Mouse (Mus musculus) layer of hippocampus, postnatal 14 days (tissue): ENCODE measurements around the gene Ptpn1. TPM values are rescaled to one million over a fixed set of nuclear protein-coding genes. Genes with fewer than 3 reads are reported as not detected.
A peak's percentile ranks its signal among the peaks of the same experiment; 100 is the strongest.

Experiments
- DNase-seq, 2 experiments: peaks; one replicate each; pipeline ENCODE4 v3.0.0; 2021 to 2022; ENCODE audit warnings: low spot score in 2 of 2, mixed read lengths in 1 of 2
- long read RNA-seq, 2 experiments: library from polyadenylated mRNA; stranded (forward); transcript quantifications; one replicate each; pipeline ENCODE4 v2.0.0; 2021
- total RNA-seq, 2 experiments: library from RNA; stranded (reverse); gene quantifications; 2 replicates each; pipeline ENCODE4 v1.2.3; 2021

The Ptpn1 gene
- total RNA-seq = 10 to 100 TPM; 65.4 to 67.7 TPM
- long read RNA-seq, experiment 1, full-length matches to known transcripts = 56 of 73 reads
- long read RNA-seq, experiment 1, partial matches to known transcripts = 2 of 73 reads
- long read RNA-seq, experiment 1, other reads (novel, unspliced or antisense) = 15 of 73 reads
- long read RNA-seq, experiment 2, full-length matches to known transcripts = 48 of 75 reads
- long read RNA-seq, experiment 2, partial matches to known transcripts = 4 of 75 reads
- long read RNA-seq, experiment 2, other reads (novel, unspliced or antisense) = 23 of 75 reads

- peak; percentile 97 to 98 for DNase-seq
Measured at GRCm38 (mm10) chr2:167931985-167932726, at the start of gene Ptpn1. Gene Ptpn1, plus strand, starts transcription at chr2:167932057.

DNA sequence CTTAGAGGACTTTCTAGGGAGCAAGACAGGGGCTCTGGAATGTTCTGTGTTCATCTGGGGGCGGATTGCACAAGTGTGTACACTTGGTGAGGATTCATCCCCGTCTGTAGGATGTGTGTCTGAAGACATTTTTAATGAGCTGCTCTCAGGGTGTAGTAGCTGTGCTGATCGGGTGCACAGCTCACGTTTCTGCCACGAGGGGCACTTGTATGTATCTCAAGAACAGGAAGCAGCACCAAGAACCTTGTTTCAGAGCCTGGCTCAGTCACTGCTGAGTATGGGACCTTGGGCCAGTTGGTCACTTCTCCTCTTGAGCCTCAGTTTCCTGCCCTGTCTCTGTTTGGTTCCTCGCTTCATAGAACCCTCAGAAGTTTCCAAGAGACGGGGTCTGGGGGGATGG lies 45.4 kb upstream of the Ptpn1 start:
- no peak for DNase-seq

GRCm38 (mm10) chr2:167887516-167888347 lies 44.1 kb upstream of the Ptpn1 start:
- no peak for DNase-seq

GRCm38 (mm10) chr2:167888834-167889233 lies 43.0 kb upstream of the Ptpn1 start:
- DNase-seq = no peak

GRCm38 (mm10) chr2:167889886-167890285 lies 42.0 kb upstream of the Ptpn1 start:
- no peak for DNase-seq

DNA sequence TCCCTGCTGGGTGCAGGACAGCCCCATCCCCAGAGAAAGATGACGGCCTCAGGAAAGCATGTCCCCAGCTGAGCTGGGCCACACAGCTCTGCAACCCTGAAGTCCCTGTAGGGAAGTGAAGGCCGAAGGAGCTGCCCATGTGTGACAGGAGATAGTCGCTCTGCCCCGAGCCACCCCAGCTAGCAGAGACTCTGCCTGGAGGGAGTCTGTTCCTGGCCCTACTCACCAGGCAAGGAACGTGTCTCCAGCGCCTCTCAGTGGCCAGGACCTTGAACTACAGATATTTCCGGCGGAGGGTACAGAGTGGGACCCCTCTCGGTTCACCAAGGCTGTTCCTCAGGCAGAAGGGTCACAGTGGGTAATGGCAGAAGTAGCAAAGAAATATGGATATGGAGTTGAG lies 39.9 kb upstream of the Ptpn1 start:
- DNase-seq = peak; percentile 44 to 52

DNA sequence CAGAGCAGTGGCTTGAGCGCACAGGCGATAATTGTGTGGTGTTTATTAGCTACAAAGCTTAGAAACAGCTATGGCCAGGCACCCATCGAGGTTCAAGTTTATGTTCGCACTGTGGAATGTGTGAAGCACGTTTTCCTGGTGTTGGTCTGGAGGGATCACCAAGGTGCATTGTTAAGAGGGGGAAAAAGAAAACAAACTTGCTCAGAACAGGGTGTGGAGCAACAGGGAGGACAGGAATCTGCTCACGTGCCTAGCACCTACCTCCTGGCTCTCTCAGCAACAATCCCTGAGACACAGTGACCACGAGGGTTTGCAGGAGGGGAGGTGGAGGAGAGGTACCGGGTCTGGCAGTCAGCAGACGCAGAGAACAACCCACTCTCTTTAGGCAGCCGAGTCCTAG lies 38.2 kb upstream of the Ptpn1 start:
- DNase-seq = no peak

- DNase-seq = peak; percentile 87 to 92
Measured at GRCm38 (mm10) chr2:167894948-167895372, 36.9 kb upstream of the Ptpn1 start.

GRCm38 (mm10) chr2:167897896-167898295 lies 34.0 kb upstream of the Ptpn1 start:
- peak; percentile 51 to 69 for DNase-seq

DNA sequence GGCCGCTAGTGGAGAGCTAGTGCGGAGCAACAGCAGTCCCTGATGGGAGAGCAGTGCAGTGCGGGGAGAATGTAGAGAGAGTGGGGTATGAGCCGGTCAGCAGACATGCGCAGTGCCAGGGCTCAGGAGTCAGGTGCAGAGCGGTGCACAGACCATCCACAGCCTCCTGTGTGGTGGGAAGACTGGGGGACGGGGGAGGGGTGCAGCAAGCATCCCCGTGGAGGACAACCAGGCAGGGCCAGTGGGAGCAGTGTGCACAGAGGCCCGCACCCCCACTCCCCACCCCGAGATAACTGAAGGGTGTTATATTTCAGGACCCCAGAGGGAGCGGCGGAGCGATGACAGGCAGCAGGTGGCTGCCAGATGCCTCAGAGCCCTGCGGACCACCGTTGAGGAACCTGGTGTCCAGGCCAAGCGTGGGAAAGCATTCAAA lies 31.9 kb upstream of the Ptpn1 start:
- no peak for DNase-seq

- DNase-seq = no peak
Measured at GRCm38 (mm10) chr2:167902116-167902703, 29.6 kb upstream of the Ptpn1 start.

- DNase-seq = no peak
Measured at GRCm38 (mm10) chr2:167903242-167903952, 28.5 kb upstream of the Ptpn1 start.

- no peak for DNase-seq
Measured at GRCm38 (mm10) chr2:167904621-167905367, 27.1 kb upstream of the Ptpn1 start.

DNA sequence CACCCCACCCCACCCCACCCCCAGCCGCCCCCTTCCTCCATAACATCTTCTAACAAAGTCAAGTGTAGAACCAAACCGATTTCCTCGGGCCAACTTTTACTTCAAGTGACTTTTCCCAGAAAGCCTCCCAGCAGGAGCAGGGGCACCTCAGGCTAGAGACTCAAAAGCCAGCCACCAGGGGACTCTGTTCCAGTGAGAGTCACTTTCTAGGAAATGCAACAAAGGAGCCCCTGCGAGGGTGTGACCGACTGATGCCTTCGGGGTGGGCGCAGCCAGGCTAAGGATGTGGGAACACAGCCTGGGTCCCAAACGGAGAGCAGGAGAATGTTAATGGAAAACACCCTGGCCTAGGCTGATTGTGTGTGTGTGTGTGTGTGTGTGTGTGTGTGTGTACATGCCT lies 26.3 kb upstream of the Ptpn1 start:
- DNase-seq = no peak

GRCm38 (mm10) chr2:167906729-167907128 lies 25.1 kb upstream of the Ptpn1 start:
- no peak for DNase-seq

GRCm38 (mm10) chr2:167909531-167910177 lies 22.2 kb upstream of the Ptpn1 start:
- DNase-seq = no peak

- no peak for DNase-seq
Measured at GRCm38 (mm10) chr2:167910178-167910540, 21.7 kb upstream of the Ptpn1 start.

- DNase-seq = no peak
Measured at GRCm38 (mm10) chr2:167911511-167911910, 20.3 kb upstream of the Ptpn1 start.

DNA sequence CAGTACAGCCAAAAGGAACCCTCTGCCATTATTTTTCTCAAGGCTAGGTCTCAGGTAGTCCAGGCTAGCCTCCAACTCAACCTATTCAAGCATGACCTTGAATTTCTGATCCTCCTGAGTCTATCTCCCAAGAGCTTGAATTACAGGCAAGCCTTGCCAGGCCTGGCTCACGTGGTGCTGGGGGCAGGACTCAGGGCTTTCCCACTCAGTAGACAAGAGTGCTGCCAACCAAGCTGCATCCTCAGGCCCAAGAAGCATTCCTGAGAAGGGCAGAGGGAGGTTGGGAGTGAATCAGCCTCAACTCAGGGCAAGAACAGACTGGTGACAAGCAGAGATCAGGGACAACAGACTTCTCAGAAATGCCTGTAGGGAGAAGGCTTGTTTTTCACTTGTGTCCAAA lies 12.8 kb upstream of the Ptpn1 start:
- no peak for DNase-seq

GRCm38 (mm10) chr2:167920041-167920440 lies 11.8 kb upstream of the Ptpn1 start:
- DNase-seq = no peak
